Mouse (Mus musculus) heart, embryonic 16.5 days (tissue): Measurements from ENCODE around the gene Sarnp. TPM values are rescaled to one million over a fixed set of nuclear protein-coding genes. Genes with fewer than 3 reads are reported as not detected.

Experiments used
- ATAC-seq: fragments of 200-750 bp; cut with Nextera tagmentation; replicated peaks from 2 replicates; pipeline ENCODE4 v1.8.0; 2017; ENCODE audit warnings: moderate number of reproducible peaks; ENCODE audit not compliant: insufficient read depth, low FRiP score; ENCODE audit errors: extremely low read depth
- H3K27ac ChIP-seq: fragments of 300-500 bp; sonication (generic); 2 replicates; pipeline ENCODE4 v1.5.1; 2014; ENCODE audit warnings: mild to moderate bottlenecking, low read length, control low read depth, moderate library complexity
- H3K27me3 ChIP-seq: fragments of 300-500 bp; sonication (generic); 2 replicates; pipeline ENCODE4 v1.6.1; 2014; ENCODE audit warnings: low read length, mixed read lengths; ENCODE audit not compliant: control insufficient read depth, insufficient read depth
- H3K36me3 ChIP-seq: fragments of 300-500 bp; sonication (generic); 2 replicates; pipeline ENCODE4 v1.6.1; 2014; ENCODE audit not compliant: control insufficient read depth, insufficient read depth
- H3K4me1 ChIP-seq: fragments of 300-500 bp; sonication (generic); 2 replicates; pipeline ENCODE4 v1.6.1; 2014; ENCODE audit warnings: low read length, mixed read lengths; ENCODE audit not compliant: control insufficient read depth, insufficient read depth
- H3K4me2 ChIP-seq: fragments of 300-500 bp; sonication (generic); 2 replicates; pipeline ENCODE4 v1.6.1; 2014; ENCODE audit warnings: low read depth, mild to moderate bottlenecking, control low read depth, low read length
- H3K4me3 ChIP-seq: fragments of 300-500 bp; sonication (generic); 2 replicates; pipeline ENCODE4 v1.5.1; 2014; ENCODE audit warnings: mild to moderate bottlenecking, control low read depth, low read length
- H3K9ac ChIP-seq: fragments of 300-500 bp; sonication (generic); 2 replicates; pipeline ENCODE4 v1.6.1; 2014; ENCODE audit warnings: low read length, control low read depth
- H3K9me3 ChIP-seq: fragments of 300-500 bp; sonication (generic); replicated peaks from 2 replicates; pipeline ENCODE4 v1.6.1; 2016; ENCODE audit warnings: low read length; ENCODE audit not compliant: control insufficient read depth
- WGBS: fragments of 180-500 bp; shearing (Covaris S2); extraction: QIAGEN DNeasy Blood & Tissue Kit; methylation state at CpG from one replicate; pipeline ENCODE4 v1.1.7; 2014; 5-methylcytosine and 5-hydroxymethylcytosine counted together
- polyA plus RNA-seq: library from polyadenylated mRNA; unstranded; fragments of >200 nt; fragmentation: Nextera tagmentation; extraction: Ambion mirVana; gene quantifications from 2 replicates; pipeline ENCODE4 v1.2.1, GENCODE M21; 2015

The Sarnp gene
- polyA plus RNA-seq, 1 experiment from 2014 or later: 169 TPM

- Histone ChIP-seq H3K27ac (no peak overlapping the region), H3K9ac (peak overlapping the region; percentile 83), H3K27me3 (peaks cover 14% of the 10 kb centered on the region), H3K36me3 (no peaks in the 10 kb centered on the region), H3K9me3 (no peaks in the 10 kb centered on the region), H3K4me3 (peak overlapping the region; percentile 85), H3K4me2 (peak overlapping the region; percentile 78), H3K4me1 (peaks cover 34% of the 10 kb centered on the region)
- ATAC-seq: no peak
- 3% methylated on average over 9 of the region's 9 CpGs for WGBS
These were observed 75.1 kb downstream of the Sarnp start for GRCm38 (mm10) chr10:128892246-128892645.

DNA sequence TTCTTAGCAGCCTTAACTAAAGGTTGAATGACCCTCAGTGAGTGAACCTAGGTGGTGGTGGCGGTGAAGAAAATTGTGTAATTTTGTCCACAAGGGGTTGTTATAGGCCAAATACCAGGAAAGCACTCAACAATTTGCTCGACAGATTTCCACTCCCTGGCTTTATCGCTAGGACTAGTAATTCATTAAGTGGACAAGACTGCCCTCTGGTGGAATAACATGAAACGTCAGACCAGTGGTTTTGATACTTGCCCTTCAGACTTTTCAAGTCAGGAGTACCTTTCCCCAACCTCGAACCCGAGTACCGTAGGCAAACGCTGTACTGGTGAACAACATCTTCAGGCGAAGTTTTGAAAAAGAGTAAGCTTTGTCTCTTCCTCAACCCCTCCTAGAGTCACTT, 78.3 kb downstream of the Sarnp start:
- Histone ChIP-seq H3K4me1 (peaks cover 18% of the 10 kb centered on the region), H3K4me2 (peak overlapping the region; percentile 63), H3K36me3 (no peaks in the 10 kb centered on the region), H3K9ac (peak overlapping the region; percentile 66), H3K9me3 (no peaks in the 10 kb centered on the region), H3K27me3 (peaks cover 14% of the 10 kb centered on the region), H3K4me3 (peak overlapping the region; percentile 33), H3K27ac (no peak overlapping the region)
- under 1% methylated on average over 9 of the region's 9 CpGs for WGBS
- peak; percentile 53 for ATAC-seq

GRCm38 (mm10) chr10:128895952-128896693, 79.0 kb downstream of the Sarnp start:
- H3K36me3 ChIP-seq: no peaks in the 10 kb centered on the region
- ATAC-seq: no peak
- peak overlapping the region; percentile 63 for H3K4me2 ChIP-seq
- peak overlapping the region; percentile 66 for H3K9ac ChIP-seq
- H3K9me3 ChIP-seq: no peaks in the 10 kb centered on the region
- H3K27me3 ChIP-seq: peaks cover 14% of the 10 kb centered on the region
- peak overlapping the region; percentile 33 for H3K4me3 ChIP-seq
- WGBS: 7% methylated on average over 17 of the region's 17 CpGs
- peaks cover 15% of the 10 kb centered on the region for H3K4me1 ChIP-seq
- H3K27ac ChIP-seq: no peak overlapping the region

DNA sequence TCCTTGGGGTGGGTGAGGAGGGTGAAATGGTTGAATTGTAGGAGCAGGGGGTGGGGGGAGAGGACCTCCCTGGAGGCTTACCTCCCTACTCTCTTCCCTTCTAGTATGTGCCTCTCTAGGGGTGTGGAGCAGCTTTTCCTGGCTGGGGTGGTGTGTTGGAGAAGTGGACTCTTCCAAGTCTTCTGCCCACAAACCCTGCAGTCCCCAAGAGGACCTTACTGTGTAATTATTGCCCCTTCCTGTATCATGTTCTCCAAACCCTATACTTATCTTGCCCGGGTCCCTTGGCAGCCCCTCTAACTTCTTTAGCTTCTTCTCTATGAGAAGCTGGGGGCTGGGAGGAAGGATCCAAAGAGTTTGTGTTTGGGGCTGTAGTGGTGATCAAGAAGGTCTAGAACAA, 79.7 kb downstream of the Sarnp start:
- H3K27ac ChIP-seq: no peak overlapping the region
- H3K4me3 ChIP-seq: no peak overlapping the region
- peaks cover 15% of the 10 kb centered on the region for H3K4me1 ChIP-seq
- ATAC-seq: no peak
- no peaks in the 10 kb centered on the region for H3K36me3 ChIP-seq
- no peak overlapping the region for H3K4me2 ChIP-seq
- H3K27me3 ChIP-seq: peaks cover 14% of the 10 kb centered on the region
- no peak overlapping the region for H3K9ac ChIP-seq
- WGBS: 30% methylated on average over 1 of the region's 1 CpGs
- H3K9me3 ChIP-seq: no peaks in the 10 kb centered on the region

GRCm38 (mm10) chr10:128897501-128897900, 80.4 kb downstream of the Sarnp start:
- Histone ChIP-seq H3K4me3 (no peak overlapping the region), H3K4me2 (no peak overlapping the region), H3K9me3 (no peaks in the 10 kb centered on the region), H3K36me3 (no peaks in the 10 kb centered on the region), H3K9ac (no peak overlapping the region), H3K4me1 (peaks cover 10% of the 10 kb centered on the region), H3K27me3 (peaks cover 14% of the 10 kb centered on the region), H3K27ac (no peak overlapping the region)
- no peak for ATAC-seq
- 21% methylated on average over 1 of the region's 1 CpGs for WGBS

DNA sequence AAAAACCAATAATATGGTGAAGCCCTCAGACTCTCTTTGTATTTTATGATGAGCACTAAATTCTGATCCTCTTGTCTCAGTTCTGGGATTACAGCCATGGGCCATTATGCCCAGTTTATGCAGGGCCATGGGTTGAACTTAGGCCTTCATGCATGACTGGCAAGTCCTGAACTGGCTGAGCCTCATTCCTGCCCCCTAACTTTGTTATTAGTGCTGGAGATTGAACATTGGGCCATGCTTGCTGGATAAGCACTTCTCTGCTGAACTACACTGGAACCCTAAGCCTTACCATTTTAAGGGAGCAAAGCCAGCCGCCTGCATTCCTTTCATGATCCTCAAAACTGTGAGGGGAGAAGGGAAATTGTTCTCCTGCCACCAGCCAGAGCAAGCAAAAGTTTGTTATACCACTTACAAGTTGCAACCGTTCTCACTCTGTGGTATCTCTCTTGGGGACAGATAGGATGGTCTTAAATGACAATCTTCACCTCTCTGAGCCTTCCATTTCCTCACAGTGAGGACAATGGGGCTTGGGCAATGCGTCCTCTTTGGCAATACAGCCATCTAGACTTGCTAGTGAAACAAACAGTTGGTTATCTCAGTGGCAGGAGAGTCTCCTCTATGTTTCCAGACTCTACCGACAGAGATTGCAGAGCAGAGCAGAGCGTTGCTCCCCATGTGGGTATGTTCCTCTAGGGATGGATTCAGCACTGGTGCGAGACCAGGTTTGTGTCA, 82.8 kb downstream of the Sarnp start:
- ATAC-seq: no peak
- H3K9me3 ChIP-seq: no peaks in the 10 kb centered on the region
- H3K27ac ChIP-seq: no peak overlapping the region
- peaks cover 11% of the 10 kb centered on the region for H3K27me3 ChIP-seq
- H3K36me3 ChIP-seq: no peaks in the 10 kb centered on the region
- no peak overlapping the region for H3K9ac ChIP-seq
- no peak overlapping the region for H3K4me2 ChIP-seq
- H3K4me1 ChIP-seq: peaks cover 10% of the 10 kb centered on the region
- 61% methylated on average over 6 of the region's 6 CpGs for WGBS
- no peak overlapping the region for H3K4me3 ChIP-seq

GRCm38 (mm10) chr10:128900698-128901097, 83.6 kb downstream of the Sarnp start, which contains the start of gene Cd63:
TSS of gene Cd63 (plus strand) at chr10:128900989.
- Histone ChIP-seq H3K27me3 (peaks cover 11% of the 10 kb centered on the region), H3K9ac (no peak within 1 kb of the TSS), H3K4me1 (peaks cover 6% of the 10 kb centered on the region), H3K9me3 (no peaks in the 10 kb centered on the region), H3K4me2 (no peak within 1 kb of the TSS), H3K36me3 (no peaks in the 10 kb centered on the region), H3K27ac (no peak within 1 kb of the TSS), H3K4me3 (no peak within 1 kb of the TSS)
- whole genome bisulfite sequencing: 72% methylated on average over 3 of the region's 3 CpGs
- ATAC-seq: no peak

DNA sequence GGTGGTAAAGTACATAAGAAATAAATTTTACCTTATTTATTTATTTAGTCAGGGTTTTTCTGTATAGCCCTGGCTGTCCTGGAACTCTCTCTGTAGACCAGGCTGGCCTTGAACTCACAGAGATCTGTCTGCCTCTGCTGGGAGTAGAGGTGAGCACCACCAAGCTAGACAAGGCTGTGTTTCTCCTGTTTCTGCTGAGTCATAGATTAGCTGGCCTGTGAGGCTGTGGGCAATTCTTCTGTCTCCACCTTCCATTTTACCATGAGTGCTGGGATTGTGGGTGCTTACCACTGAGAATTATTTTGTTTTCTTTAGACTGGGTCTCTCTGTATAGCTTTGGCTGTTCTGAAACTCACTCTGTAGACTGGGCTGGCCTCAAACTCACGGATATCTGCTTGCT, 84.3 kb downstream of the Sarnp start:
- H3K36me3 ChIP-seq: no peaks in the 10 kb centered on the region
- ATAC-seq: no peak
- no peaks in the 10 kb centered on the region for H3K9me3 ChIP-seq
- 75% methylated on average over 1 of the region's 1 CpGs for WGBS
- H3K27ac ChIP-seq: no peak overlapping the region
- peaks cover 9% of the 10 kb centered on the region for H3K27me3 ChIP-seq
- no peak overlapping the region for H3K9ac ChIP-seq
- H3K4me3 ChIP-seq: no peak overlapping the region
- H3K4me1 ChIP-seq: no peaks in the 10 kb centered on the region
- H3K4me2 ChIP-seq: no peak overlapping the region

GRCm38 (mm10) chr10:128902409-128902988, 85.4 kb downstream of the Sarnp start:
- Histone ChIP-seq H3K27me3 (no peaks in the 10 kb centered on the region), H3K4me3 (no peak overlapping the region), H3K27ac (no peak overlapping the region), H3K4me2 (no peak overlapping the region), H3K9me3 (no peaks in the 10 kb centered on the region), H3K36me3 (no peaks in the 10 kb centered on the region), H3K9ac (no peak overlapping the region), H3K4me1 (no peaks in the 10 kb centered on the region)
- WGBS: 86% methylated on average over 3 of the region's 3 CpGs
- ATAC-seq: no peak
